Mouse (Mus musculus): ENCODE results near the gene Ddx5. TPM values are rescaled to one million over a fixed set of nuclear protein-coding genes. Genes with fewer than 3 reads are reported as not detected.
"Not testable (repeated sequence)": the region's sequence is repeated elsewhere in the genome, so short reads cannot be mapped to it uniquely, and the experiment has no call there.

Ddx5 gene
- polyA plus RNA-seq, 1 experiment from 2014 or later = 394 TPM

DNA sequence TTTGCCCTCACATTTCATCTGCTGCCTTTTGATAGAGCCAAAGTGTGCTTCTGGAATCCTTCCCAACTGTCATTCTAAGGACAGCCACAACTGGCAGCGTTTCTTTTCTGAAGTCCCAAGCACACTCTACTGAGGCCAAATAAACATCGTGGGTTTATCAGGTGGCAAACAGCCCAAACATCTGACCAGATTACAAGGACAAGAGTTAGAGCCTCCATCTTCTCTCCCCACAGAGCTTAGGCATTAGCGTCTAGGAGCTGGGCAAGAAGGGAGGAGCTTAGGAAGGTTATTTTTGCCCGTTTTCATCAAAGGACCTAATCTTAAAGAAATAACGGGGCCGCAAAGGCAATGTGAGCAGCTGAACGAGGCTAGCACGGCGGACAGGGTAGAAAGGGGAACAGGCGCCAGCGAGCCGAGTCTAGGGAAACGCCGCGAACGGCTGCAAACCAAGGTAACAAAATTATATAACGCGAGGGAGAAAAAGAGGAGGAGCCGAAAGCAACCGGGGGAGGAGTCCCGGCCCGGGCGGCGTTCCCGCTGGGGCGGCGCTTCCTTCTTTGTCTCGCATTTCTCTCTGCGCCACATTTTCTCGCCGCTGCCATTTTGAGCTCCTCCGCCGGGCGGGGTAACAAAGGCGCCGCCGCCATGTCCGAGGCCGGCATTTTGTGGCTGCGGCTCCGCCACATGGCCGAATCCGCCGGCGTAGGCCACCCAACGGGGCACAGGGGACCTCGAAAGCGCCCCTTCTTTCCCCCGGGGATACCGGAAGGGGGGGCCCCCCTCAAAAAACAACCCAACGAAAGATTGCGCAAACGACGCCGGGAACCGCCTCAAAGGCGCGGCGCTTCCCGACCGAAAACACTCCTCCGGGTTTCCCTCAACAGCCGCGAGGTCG, 1.6 kb downstream of the Ddx5 start:
- H3K36me3 ChIP-seq (replicated peaks) = peaks cover 31% of the 10 kb centered on the region
- WGBS = under 1% methylated on average over 65 of the region's 65 CpGs
- peak overlapping the region; percentile 99 for H3K27ac ChIP-seq
- H3K4me3 ChIP-seq = peak overlapping the region; percentile 76
- peaks cover 39% of the 10 kb centered on the region for H3K4me1 ChIP-seq
- ATAC-seq (replicated peaks) = 0 out of 2 replicates have a peak, but pooled peaks have one; percentile 1
- no peaks in the 10 kb centered on the region for H3K9me3 ChIP-seq
- no peaks in the 10 kb centered on the region for H3K27me3 ChIP-seq (replicated peaks)
- peak overlapping the region; percentile 98 for H3K9ac ChIP-seq
- peak overlapping the region; percentile 64 for H3K4me2 ChIP-seq

- Histone ChIP-seq H3K9me3 (no peaks in the 10 kb centered on the region), H3K36me3 (replicated peaks) (peaks cover 38% of the 10 kb centered on the region)
These were observed 3.9 kb downstream of the Ddx5 start for GRCm38 (mm10) chr11:106785043-106785442.

DNA sequence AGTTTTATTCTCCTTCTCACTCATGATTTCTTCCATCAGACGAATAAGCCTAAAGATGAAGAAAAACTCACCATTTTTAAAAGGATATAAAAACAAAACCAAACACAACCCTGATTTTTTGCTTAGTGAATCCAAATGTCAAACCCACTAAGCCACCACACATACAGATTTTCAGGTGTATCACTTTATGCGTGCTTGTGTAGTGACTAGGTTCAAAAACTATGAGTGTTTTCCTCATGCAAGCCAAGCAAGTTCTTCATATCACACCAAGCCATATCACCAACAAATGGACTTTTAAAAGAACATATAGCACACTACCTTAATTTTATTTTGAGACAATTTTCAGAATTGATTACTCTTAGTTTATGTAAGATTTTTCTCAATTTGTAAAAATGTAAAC, 4.5 kb downstream of the Ddx5 start:
- 85% methylated on average over 2 of the region's 2 CpGs for WGBS
- Histone ChIP-seq H3K9me3 (no peaks in the 10 kb centered on the region), H3K9ac (no peak overlapping the region), H3K27ac (no peak overlapping the region), H3K36me3 (replicated peaks) (peaks cover 38% of the 10 kb centered on the region), H3K4me3 (no peak overlapping the region), H3K4me1 (peaks cover 39% of the 10 kb centered on the region), H3K4me2 (no peak overlapping the region), H3K27me3 (replicated peaks) (no peaks in the 10 kb centered on the region)
- no peak for ATAC-seq (replicated peaks)

More at GRCm38 (mm10) chr11:106785043-106785442, 3.9 kb downstream of the Ddx5 start:
- H3K27me3 ChIP-seq (replicated peaks) = no peaks in the 10 kb centered on the region
- H3K27ac ChIP-seq = no peak overlapping the region
- H3K4me1 ChIP-seq = peaks cover 38% of the 10 kb centered on the region
- peak overlapping the region; percentile 76; the same call in 1 of the 2 replicates for H3K4me3 ChIP-seq
- ATAC-seq (replicated peaks) = no peak
- WGBS = 80% methylated on average over 1 of the region's 1 CpGs
- 0 out of 2 replicates have a peak overlapping the region, but pooled peaks have one; percentile 4 for H3K9ac ChIP-seq
- H3K4me2 ChIP-seq = peak overlapping the region; percentile 64

DNA sequence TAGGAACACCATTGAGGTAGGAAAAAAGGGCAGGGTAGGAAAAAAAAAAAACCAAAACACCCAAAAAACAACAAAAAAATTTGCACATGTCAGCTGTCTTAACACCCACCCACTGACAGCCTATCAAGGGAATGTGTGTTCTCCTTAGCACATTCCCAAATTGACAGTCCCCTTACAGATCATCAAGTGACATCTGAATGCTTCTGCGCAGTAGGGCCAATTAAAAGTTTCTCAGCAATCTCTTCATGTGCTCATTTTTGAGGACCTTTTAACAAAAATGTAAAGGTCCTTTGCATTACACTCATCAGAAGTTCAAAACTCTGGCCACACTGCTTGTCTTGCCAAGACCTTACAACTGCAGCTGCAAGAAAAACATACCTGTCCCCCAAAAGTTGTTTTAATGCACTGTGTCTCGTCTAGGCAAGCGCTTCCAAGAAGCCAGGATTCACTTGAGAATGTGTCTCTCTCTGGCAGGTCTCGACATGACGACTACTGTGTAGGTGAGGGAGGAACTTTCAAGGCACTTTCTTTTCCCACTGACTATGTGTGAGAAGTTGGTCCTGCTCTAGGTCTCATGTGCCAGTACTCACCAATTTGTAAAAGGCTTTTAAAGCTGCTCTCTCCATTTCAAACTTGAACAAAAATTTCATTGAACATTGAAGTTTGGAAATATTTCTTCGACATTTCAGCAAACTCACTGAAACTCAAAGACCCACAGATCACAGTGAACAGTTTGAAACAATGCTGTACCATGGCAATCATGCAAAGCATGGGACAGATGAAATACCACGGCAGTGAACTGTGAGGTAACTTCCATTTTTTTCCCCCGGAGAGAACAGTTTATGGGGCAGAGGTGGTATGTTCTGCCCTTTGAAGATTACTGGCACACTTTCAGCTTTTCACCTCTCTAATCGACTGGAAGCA, 5.9 kb downstream of the Ddx5 start:
- Histone ChIP-seq H3K4me2 (no peak overlapping the region), H3K27me3 (replicated peaks) (no peaks in the 10 kb centered on the region), H3K27ac (no peak overlapping the region), H3K36me3 (replicated peaks) (peaks cover 38% of the 10 kb centered on the region), H3K4me3 (no peak overlapping the region), H3K9me3 (no peaks in the 10 kb centered on the region), H3K4me1 (peaks cover 48% of the 10 kb centered on the region), H3K9ac (no peak overlapping the region)
- ATAC-seq (replicated peaks) = no peak
- 82% methylated on average over 9 of the region's 9 CpGs for WGBS

DNA sequence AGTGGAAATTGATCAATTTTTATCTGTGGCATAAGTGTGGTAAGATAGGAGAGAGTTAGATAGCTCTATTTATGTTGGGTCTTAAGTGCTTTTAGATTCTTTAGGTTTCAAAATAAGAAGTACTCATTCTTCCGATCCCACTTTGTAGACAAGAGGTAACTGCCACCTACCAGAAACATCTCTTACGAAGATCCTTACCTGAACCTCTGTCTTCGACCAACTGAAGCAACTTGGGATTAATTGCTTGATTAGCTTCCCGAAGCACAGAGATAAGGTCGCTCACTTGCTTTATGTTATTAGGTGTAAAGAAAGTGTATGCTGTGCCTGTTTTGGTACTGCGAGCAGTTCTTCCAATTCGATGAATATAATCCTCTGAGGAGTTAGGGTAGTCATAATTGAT, 6.7 kb downstream of the Ddx5 start:
- not testable (repeated sequence) for H3K4me2 ChIP-seq; ATAC-seq (replicated peaks); H3K27me3 ChIP-seq (replicated peaks); H3K9me3 ChIP-seq; H3K27ac ChIP-seq; H3K4me3 ChIP-seq; H3K9ac ChIP-seq
- H3K36me3 ChIP-seq (replicated peaks) = peaks cover 38% of the 10 kb centered on the region
- H3K4me1 ChIP-seq = peaks cover 56% of the 10 kb centered on the region
- WGBS = 94% methylated on average over 7 of the region's 7 CpGs

DNA sequence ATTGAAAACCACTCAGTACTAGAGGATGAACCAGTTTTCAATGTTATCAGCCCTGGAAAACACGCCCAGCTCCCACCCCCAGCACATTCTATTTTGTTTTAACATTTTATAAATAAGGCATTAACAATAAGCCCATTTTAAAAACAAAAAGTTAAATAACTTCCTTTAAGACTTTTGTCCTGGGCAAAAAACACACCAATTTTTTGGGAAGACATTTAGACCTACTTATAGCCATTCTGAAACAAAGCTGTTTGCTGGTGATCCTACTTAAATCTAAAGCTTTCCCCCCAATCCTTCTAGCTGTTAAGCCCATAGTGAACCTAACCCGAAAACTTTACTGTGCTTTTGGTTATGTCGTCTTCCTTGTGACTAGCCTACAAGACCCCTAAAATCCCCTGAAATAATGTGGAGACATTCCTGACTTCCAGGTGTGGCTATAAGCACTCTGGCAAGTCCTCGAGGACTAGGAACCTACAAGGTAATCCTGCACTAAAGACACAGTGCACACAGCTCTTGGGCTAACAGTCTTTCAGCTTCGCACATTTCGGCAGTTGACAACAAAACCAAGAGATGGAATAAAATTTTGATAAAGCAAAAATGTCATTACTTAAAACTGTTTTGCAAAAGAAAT, 8.3 kb downstream of the Ddx5 start:
- H3K9ac ChIP-seq = no peak overlapping the region
- H3K27ac ChIP-seq = no peak overlapping the region
- 73% methylated on average over 6 of the region's 6 CpGs for WGBS
- H3K4me1 ChIP-seq = peaks cover 46% of the 10 kb centered on the region
- ATAC-seq (replicated peaks) = no peak
- peaks cover 35% of the 10 kb centered on the region for H3K36me3 ChIP-seq (replicated peaks)
- H3K9me3 ChIP-seq = no peaks in the 10 kb centered on the region
- no peaks in the 10 kb centered on the region for H3K27me3 ChIP-seq (replicated peaks)
- no peak overlapping the region for H3K4me3 ChIP-seq
- no peak overlapping the region for H3K4me2 ChIP-seq

- no peak overlapping the region for H3K9ac ChIP-seq
- WGBS = 61% methylated on average over 4 of the region's 4 CpGs
- H3K4me3 ChIP-seq = no peak overlapping the region
- peak overlapping the region; percentile 88; the same call in 1 of the 2 replicates for H3K27ac ChIP-seq
- ATAC-seq (replicated peaks) = no peak; the same call in 1 of the 2 replicates
- no peaks in the 10 kb centered on the region for H3K27me3 ChIP-seq (replicated peaks)
- no peaks in the 10 kb centered on the region for H3K9me3 ChIP-seq
- peaks cover 33% of the 10 kb centered on the region for H3K36me3 ChIP-seq (replicated peaks)
- peaks cover 40% of the 10 kb centered on the region for H3K4me1 ChIP-seq
- H3K4me2 ChIP-seq = peak overlapping the region; percentile 71
These were observed 8.9 kb downstream of the Ddx5 start for GRCm38 (mm10) chr11:106780089-106780425.

DNA sequence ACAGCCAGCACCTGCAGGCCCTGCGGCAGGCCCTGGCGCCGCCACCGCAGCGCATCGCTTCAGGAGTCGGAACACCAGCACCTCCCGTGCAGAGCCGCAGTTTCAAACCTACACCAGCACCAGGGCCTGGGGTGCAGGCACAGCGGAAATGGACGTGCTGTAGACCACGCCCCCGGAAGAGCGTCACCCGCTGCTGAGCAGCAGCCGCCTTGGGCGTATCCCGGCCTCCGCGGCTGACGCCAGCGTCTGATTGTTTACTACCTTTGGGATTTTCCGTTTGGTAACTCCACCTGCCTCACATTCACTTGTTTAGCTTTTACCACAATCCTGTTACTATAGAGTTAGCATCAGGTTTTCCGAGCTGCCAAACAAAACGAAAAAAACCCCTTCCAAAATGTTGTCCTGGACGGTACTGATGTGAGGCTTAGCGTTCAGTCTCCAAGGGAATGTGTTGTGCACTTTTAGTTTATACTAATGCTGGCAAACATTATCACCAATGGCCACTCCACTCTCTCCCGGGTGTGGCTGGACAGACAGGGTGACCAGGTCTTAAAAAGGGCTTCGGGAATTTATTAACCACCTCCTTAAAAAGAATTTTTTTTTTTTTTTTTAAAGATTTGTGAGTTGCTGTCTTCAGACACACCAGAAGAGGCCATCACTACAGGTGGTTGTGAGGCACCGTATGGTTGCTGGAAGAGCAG, 9.4 kb downstream of the Ddx5 start, which contains the start of gene Polg2:
Gene Polg2, minus strand, starts transcription at position 150 of the 701 bp plus-strand sequence.
- Histone ChIP-seq H3K9me3 (no peaks in the 10 kb centered on the region), H3K4me1 (peaks cover 36% of the 10 kb centered on the region), H3K4me2 (peak within 1 kb of the TSS; percentile 71), H3K27ac (peak within 1 kb of the TSS; percentile 88), H3K27me3 (replicated peaks) (no peaks in the 10 kb centered on the region), H3K36me3 (replicated peaks) (peaks cover 36% of the 10 kb centered on the region), H3K9ac (peak within 1 kb of the TSS; percentile 86), H3K4me3 (peak within 1 kb of the TSS; percentile 60)
- ATAC-seq (replicated peaks) = peak; percentile 99
- 2% methylated on average over 30 of the region's 30 CpGs for WGBS

DNA sequence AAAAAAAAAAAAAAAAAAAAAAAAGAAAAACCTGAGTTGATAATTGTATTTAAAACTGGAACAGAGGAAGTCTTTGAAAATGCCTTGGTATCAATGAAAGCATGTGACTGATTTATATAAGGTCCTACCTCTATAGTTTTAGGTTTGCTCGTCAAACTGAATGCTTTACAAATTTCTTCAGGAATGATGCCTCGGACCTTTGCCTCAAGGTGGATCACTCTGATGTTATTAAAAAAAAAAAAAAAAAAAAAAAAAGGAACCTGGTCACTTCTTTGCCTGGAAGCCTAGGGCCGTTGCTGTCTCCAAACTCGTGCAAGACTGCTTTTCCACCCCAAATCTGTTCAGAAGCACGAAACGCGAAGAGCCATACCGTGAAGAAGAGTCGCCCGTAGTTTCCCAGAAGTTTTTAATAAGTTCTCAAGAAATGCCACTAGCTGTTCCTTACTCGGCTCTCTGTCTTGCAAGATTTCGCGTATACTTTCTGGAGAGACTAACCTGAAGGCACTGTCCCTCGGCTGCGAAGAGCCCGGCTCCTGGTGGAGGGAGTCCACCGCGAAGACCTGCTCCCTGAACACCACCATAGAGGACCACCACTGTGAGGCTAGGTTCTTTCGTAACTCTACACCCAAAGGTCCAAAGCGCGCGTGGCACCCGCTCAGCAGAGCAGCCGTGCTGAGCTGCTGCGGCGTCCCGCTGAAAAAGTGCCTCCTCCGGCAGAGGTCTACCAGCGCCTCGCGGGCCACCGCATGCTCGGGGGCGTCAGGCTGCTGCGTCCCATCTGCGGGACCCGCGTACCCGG, 10.2 kb downstream of the Ddx5 start:
- Histone ChIP-seq H3K27me3 (replicated peaks) (no peaks in the 10 kb centered on the region), H3K27ac (peak overlapping the region; percentile 88), H3K4me3 (peak overlapping the region; percentile 60), H3K9ac (peak overlapping the region; percentile 86), H3K36me3 (replicated peaks) (peaks cover 31% of the 10 kb centered on the region), H3K4me1 (peaks cover 31% of the 10 kb centered on the region), H3K4me2 (peak overlapping the region; percentile 71), H3K9me3 (no peaks in the 10 kb centered on the region)
- WGBS = 2% methylated on average over 39 of the region's 39 CpGs
- no peak; the same call in 1 of the 2 replicates for ATAC-seq (replicated peaks)

DNA sequence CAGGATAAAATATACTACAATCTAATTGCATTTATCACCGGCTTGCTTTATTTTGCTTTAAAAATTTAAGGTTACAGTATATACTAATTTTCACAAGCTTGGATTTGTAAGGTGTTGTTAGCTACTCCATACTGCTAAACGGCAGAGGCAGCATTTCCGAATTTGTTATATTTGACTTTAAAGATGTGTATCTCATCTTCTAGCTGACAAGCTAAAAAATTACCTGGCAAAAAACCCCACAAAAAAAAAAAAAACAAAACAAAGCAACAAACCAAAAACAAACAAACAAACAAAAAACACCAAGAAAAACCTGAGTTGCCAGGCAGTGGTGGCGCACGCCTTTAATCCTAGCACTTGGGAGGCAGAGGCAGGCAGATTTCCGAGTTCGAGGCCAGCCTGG, 10.9 kb downstream of the Ddx5 start:
- H3K36me3 ChIP-seq (replicated peaks) = peaks cover 28% of the 10 kb centered on the region
- no peaks in the 10 kb centered on the region for H3K9me3 ChIP-seq
- no peak overlapping the region for H3K27ac ChIP-seq
- H3K27me3 ChIP-seq (replicated peaks) = no peaks in the 10 kb centered on the region
- peak overlapping the region; percentile 71; the same call in 1 of the 2 replicates for H3K4me2 ChIP-seq
- no peak overlapping the region; the same call in 1 of the 2 replicates for H3K4me3 ChIP-seq
- no peak for ATAC-seq (replicated peaks)
- H3K4me1 ChIP-seq = peaks cover 28% of the 10 kb centered on the region
- H3K9ac ChIP-seq = no peak overlapping the region
- 90% methylated on average over 7 of the region's 7 CpGs for WGBS

- Histone ChIP-seq H3K4me1 (peaks cover 28% of the 10 kb centered on the region), H3K4me3 (no peak overlapping the region), H3K27ac (no peak overlapping the region), H3K9me3 (no peaks in the 10 kb centered on the region), H3K4me2 (no peak overlapping the region), H3K36me3 (replicated peaks) (peaks cover 28% of the 10 kb centered on the region), H3K9ac (no peak overlapping the region), H3K27me3 (replicated peaks) (no peaks in the 10 kb centered on the region)
- no peak for ATAC-seq (replicated peaks)
- WGBS = 98% methylated on average over 3 of the region's 3 CpGs
These were observed 11.6 kb downstream of the Ddx5 start for GRCm38 (mm10) chr11:106777395-106777794.

Data from midbrain, embryonic 15.5 days (tissue).